Mouse (Mus musculus) testis, postnatal 14 days (tissue): ENCODE data around the gene Papss2.

Experiments used
- DNase-seq: peaks from one replicate; pipeline ENCODE4 v3.0.0; 2021; ENCODE audit warnings: low spot score

Papss2 gene

DNA sequence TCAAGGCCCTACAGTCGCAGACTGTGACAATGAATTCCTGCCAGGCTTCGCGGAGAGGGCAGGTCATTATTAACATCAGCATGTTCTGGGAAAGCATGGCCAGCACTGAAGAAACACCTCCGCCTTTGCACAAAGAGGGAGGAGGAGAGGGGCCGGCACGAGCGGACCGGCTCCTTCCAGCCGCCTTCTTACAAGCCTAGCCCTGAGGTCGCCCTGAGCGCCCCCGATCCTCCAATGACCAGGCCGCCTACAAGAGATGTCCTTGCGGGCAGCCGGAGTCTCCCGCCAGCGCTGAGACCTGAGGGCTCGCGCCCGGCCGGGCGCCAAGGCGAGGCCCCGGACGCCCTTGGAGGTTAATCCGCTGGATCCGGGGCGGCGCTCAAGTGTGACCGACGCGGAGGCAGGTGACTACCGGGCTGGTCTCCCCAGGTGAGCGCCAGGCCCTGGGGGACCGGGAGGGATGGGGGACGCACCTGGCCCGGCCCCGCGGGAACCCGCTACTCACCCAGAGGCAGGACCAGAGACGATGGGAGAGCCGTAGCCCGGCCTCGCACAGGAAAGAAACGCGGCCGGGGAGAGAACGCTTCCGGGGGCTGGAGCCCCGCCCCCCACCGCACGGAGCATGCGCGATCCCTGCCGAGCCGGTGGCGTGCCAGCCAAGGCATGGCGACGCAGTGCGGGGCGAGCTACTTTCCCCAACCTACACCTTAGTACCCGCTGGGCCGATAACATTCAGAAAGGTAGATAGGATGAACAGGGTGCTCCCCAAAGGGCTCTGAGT lies 116.4 kb downstream of the Papss2 start:
- peak; percentile 89 for DNase-seq

DNA sequence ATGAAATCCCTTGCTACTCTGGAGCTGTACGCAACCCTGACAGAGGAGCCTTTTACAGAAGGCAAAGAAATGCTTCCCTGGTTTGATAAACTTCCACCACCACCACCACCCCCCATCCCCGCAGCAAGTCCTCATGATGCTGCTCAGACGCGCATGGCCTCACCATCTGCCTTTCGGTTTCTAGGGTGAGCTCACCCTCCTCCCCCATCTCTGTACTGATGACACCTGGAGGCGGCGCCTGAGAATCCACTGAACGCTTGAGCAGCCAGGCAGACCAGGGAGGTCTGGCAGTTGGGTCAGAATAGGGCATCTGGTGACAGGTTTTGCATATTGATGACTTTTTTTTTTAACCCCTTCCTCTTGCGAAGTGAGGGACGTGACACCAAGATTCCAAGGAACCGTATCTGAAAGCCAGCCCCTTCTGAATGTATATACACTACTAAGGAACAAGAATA lies 117.0 kb downstream of the Papss2 start:
- DNase-seq: peak; percentile 69

DNA sequence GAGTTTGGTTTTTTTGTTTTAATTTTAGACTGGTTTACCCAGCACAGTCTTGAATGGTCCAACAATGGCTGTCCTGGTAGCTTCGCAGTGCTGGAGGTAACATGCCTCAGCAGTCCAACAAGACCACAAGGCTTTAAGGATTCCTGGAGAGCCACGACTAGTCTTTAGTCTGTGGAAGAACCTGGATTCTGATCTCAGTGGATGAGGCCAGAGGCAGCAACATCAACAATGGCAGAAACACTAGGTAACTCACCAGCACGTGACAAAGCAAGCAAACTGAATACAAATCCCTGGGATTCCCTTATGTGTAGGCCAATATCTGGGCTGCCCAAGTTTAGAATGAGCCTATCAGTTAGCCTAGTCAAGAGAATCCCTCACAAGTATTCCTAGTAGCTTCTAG lies 117.9 kb downstream of the Papss2 start:
- no peak for DNase-seq

DNA sequence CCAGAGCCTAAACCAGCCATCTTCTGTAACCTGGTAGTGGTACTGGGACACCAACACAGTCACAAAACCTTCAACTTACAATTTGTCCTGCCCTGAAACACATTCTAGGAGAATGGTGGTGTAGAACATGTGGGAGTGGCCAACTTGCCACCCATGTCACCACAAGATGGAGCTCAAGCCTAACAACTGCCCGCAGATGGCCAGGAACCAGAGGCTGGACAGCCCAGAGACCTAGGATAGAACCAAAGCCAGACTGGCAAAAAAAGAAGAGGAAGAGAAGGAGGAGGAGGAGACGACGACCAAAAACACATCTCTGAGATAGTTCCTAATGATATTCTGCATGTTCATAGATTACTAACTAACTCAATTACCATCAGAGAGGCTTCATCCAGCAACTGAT lies 119.6 kb downstream of the Papss2 start:
- peak; percentile 42 for DNase-seq

DNA sequence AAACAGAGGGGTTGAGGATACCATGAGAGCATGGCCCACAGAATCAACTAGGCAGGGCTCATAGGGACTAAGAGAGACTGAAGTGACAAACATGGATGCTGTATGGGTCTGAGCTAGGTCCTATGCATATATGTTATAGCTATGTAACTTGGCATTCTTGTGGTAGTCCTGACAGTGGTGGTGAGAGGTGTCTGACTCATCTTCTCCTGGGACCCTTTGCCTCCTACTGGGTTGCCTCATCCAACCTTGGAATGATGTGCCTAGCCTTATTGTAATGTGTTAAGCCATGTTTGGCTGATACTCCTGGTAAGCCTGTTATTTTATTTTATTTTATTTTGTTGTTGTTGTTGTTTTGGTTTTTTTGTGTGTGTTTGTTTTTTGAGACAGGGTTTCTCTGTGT lies 120.1 kb downstream of the Papss2 start:
- DNase-seq: no peak
